Mouse (Mus musculus): ENCODE results near the gene Dgki. TPM values are rescaled to one million over a fixed set of nuclear protein-coding genes. Genes with fewer than 3 reads are reported as not detected.

Gene Dgki
- polyA plus RNA-seq (2014; fragmentation: Nextera tagmentation; extraction: Ambion mirVana): 0.92 and 0.97 TPM in 2 replicates

GRCm38 (mm10) chr6:37299562-37300390 lies at the start of gene Dgki:
TSS of gene Dgki (minus strand) at chr6:37300184.
- WGBS: under 1% methylated on average over 60 of the region's 65 CpGs
- Histone ChIP-seq H3K27me3 (ENCODE audit: control insufficient read depth, insufficient read depth, low read length) (peaks cover 48% of the 10 kb centered on the region), H3K36me3 (ENCODE audit: control insufficient read depth, insufficient read depth, low read length) (no peaks in the 10 kb centered on the region), H3K9ac (ENCODE audit: low read length) (peak within 1 kb of the TSS; percentile 57), H3K27ac (replicated peaks; ENCODE audit: low read depth, low read length) (no peak within 1 kb of the TSS), H3K4me1 (ENCODE audit: control insufficient read depth, insufficient read depth, low read length) (0 out of 2 replicates have a peak, but pooled peaks cover 4% of the 10 kb centered on the region), H3K4me2 (ENCODE audit: low read depth, severe bottlenecking) (peak within 1 kb of the TSS; percentile 99), H3K9me3 (ENCODE audit: control insufficient read depth, low read length) (no peaks in the 10 kb centered on the region), H3K4me3 (ENCODE audit: low read depth, low read length) (peak within 1 kb of the TSS; percentile 65)
- ATAC-seq (ENCODE audit: insufficient number of reproducible peaks, low FRiP score, low TSS enrichment, low read depth) (peak; percentile 86), DNase-seq (ENCODE audit: low spot score) (peak; percentile 74)

- WGBS: 84% methylated on average over 5 of the region's 5 CpGs
These were observed 47.6 kb upstream of the Dgki start for GRCm38 (mm10) chr6:37347606-37348005.

GRCm38 (mm10) chr6:37338055-37338454 lies 38.1 kb upstream of the Dgki start:
- Histone ChIP-seq H3K4me3 (ENCODE audit: low read depth, low read length) (no peak overlapping the region), H3K36me3 (ENCODE audit: control insufficient read depth, insufficient read depth, low read length) (0 out of 2 replicates have a peak, but pooled peaks cover 4% of the 10 kb centered on the region), H3K9ac (ENCODE audit: low read length) (no peak overlapping the region), H3K4me2 (ENCODE audit: low read depth, severe bottlenecking) (no peak overlapping the region), H3K27me3 (ENCODE audit: control insufficient read depth, insufficient read depth, low read length) (no peaks in the 10 kb centered on the region), H3K27ac (replicated peaks; ENCODE audit: low read depth, low read length) (no peak overlapping the region), H3K9me3 (ENCODE audit: control insufficient read depth, low read length) (no peaks in the 10 kb centered on the region), H3K4me1 (ENCODE audit: control insufficient read depth, insufficient read depth, low read length) (peaks cover 2% of the 10 kb centered on the region; the same call in 1 of the 2 replicates)
- 90% methylated on average over 5 of the region's 5 CpGs for WGBS
- no peak for ATAC-seq (ENCODE audit: insufficient number of reproducible peaks, low FRiP score, low TSS enrichment, low read depth)
- no peak for DNase-seq (ENCODE audit: low spot score)

More at GRCm38 (mm10) chr6:37347606-37348005, 47.6 kb upstream of the Dgki start:
- ATAC-seq (ENCODE audit: insufficient number of reproducible peaks, low FRiP score, low TSS enrichment, low read depth) (no peak), DNase-seq (ENCODE audit: low spot score) (no peak)
- H3K9me3 ChIP-seq (ENCODE audit: control insufficient read depth, low read length): no peaks in the 10 kb centered on the region; the same call in 1 of the 2 replicates
- H3K4me3 ChIP-seq (ENCODE audit: low read depth, low read length): no peak overlapping the region
- H3K9ac ChIP-seq (ENCODE audit: low read length): no peak overlapping the region
- no peak overlapping the region for H3K4me2 ChIP-seq (ENCODE audit: low read depth, severe bottlenecking)
- H3K36me3 ChIP-seq (ENCODE audit: control insufficient read depth, insufficient read depth, low read length): peaks cover 2% of the 10 kb centered on the region; the same call in 1 of the 2 replicates
- no peak overlapping the region for H3K27ac ChIP-seq (replicated peaks; ENCODE audit: low read depth, low read length)
- no peaks in the 10 kb centered on the region for H3K4me1 ChIP-seq (ENCODE audit: control insufficient read depth, insufficient read depth, low read length)
- H3K27me3 ChIP-seq (ENCODE audit: control insufficient read depth, insufficient read depth, low read length): no peaks in the 10 kb centered on the region

- Histone ChIP-seq H3K36me3 (ENCODE audit: control insufficient read depth, insufficient read depth, low read length) (peaks cover 8% of the 10 kb centered on the region; the same call in 1 of the 2 replicates), H3K27ac (replicated peaks; ENCODE audit: low read depth, low read length) (no peak overlapping the region), H3K4me2 (ENCODE audit: low read depth, severe bottlenecking) (no peak overlapping the region), H3K4me3 (ENCODE audit: low read depth, low read length) (no peak overlapping the region), H3K27me3 (ENCODE audit: control insufficient read depth, insufficient read depth, low read length) (no peaks in the 10 kb centered on the region), H3K9ac (ENCODE audit: low read length) (no peak overlapping the region), H3K9me3 (ENCODE audit: control insufficient read depth, low read length) (no peaks in the 10 kb centered on the region), H3K4me1 (ENCODE audit: control insufficient read depth, insufficient read depth, low read length) (peaks cover 4% of the 10 kb centered on the region; the same call in 1 of the 2 replicates)
- no peak for DNase-seq (ENCODE audit: low spot score)
- WGBS: 30% methylated on average over 5 of the region's 5 CpGs
- ATAC-seq (ENCODE audit: insufficient number of reproducible peaks, low FRiP score, low TSS enrichment, low read depth): no peak
These were observed 36.9 kb upstream of the Dgki start for GRCm38 (mm10) chr6:37336831-37337260.

- ATAC-seq (ENCODE audit: insufficient number of reproducible peaks, low FRiP score, low TSS enrichment, low read depth) (no peak), DNase-seq (ENCODE audit: low spot score) (no peak)
- H3K36me3 ChIP-seq (ENCODE audit: control insufficient read depth, insufficient read depth, low read length): peaks cover 10% of the 10 kb centered on the region; the same call in 1 of the 2 replicates
- no peak overlapping the region for H3K4me3 ChIP-seq (ENCODE audit: low read depth, low read length)
- no peak overlapping the region for H3K27ac ChIP-seq (replicated peaks; ENCODE audit: low read depth, low read length)
- H3K4me1 ChIP-seq (ENCODE audit: control insufficient read depth, insufficient read depth, low read length): peaks cover 4% of the 10 kb centered on the region; the same call in 1 of the 2 replicates
- H3K4me2 ChIP-seq (ENCODE audit: low read depth, severe bottlenecking): no peak overlapping the region
- H3K27me3 ChIP-seq (ENCODE audit: control insufficient read depth, insufficient read depth, low read length): no peaks in the 10 kb centered on the region
- H3K9ac ChIP-seq (ENCODE audit: low read length): no peak overlapping the region
- H3K9me3 ChIP-seq (ENCODE audit: control insufficient read depth, low read length): no peaks in the 10 kb centered on the region
- 78% methylated on average over 7 of the region's 7 CpGs for WGBS
These were observed 36.4 kb upstream of the Dgki start for GRCm38 (mm10) chr6:37336381-37336780.

- no peak for ATAC-seq (ENCODE audit: insufficient number of reproducible peaks, low FRiP score, low TSS enrichment, low read depth)
- 34% methylated on average over 10 of the region's 10 CpGs for WGBS
These were observed 32.9 kb upstream of the Dgki start for GRCm38 (mm10) chr6:37332846-37333245.

GRCm38 (mm10) chr6:37329901-37330864 lies 30.2 kb upstream of the Dgki start:
- Histone ChIP-seq H3K36me3 (ENCODE audit: control insufficient read depth, insufficient read depth, low read length) (peaks cover 8% of the 10 kb centered on the region; the same call in 1 of the 2 replicates), H3K27me3 (ENCODE audit: control insufficient read depth, insufficient read depth, low read length) (no peaks in the 10 kb centered on the region), H3K9ac (ENCODE audit: low read length) (no peak overlapping the region), H3K4me3 (ENCODE audit: low read depth, low read length) (no peak overlapping the region), H3K4me1 (ENCODE audit: control insufficient read depth, insufficient read depth, low read length) (peaks cover 11% of the 10 kb centered on the region), H3K27ac (replicated peaks; ENCODE audit: low read depth, low read length) (no peak overlapping the region), H3K4me2 (ENCODE audit: low read depth, severe bottlenecking) (no peak overlapping the region), H3K9me3 (ENCODE audit: control insufficient read depth, low read length) (no peaks in the 10 kb centered on the region)
- ATAC-seq (ENCODE audit: insufficient number of reproducible peaks, low FRiP score, low TSS enrichment, low read depth) (no peak), DNase-seq (ENCODE audit: low spot score) (no peak)
- WGBS: 51% methylated on average over 5 of the region's 5 CpGs

More at GRCm38 (mm10) chr6:37332846-37333245, 32.9 kb upstream of the Dgki start:
- Histone ChIP-seq H3K27me3 (ENCODE audit: control insufficient read depth, insufficient read depth, low read length) (no peaks in the 10 kb centered on the region), H3K4me3 (ENCODE audit: low read depth, low read length) (no peak overlapping the region), H3K27ac (replicated peaks; ENCODE audit: low read depth, low read length) (no peak overlapping the region), H3K4me2 (ENCODE audit: low read depth, severe bottlenecking) (no peak overlapping the region), H3K36me3 (ENCODE audit: control insufficient read depth, insufficient read depth, low read length) (peaks cover 10% of the 10 kb centered on the region; the same call in 1 of the 2 replicates), H3K9ac (ENCODE audit: low read length) (no peak overlapping the region), H3K9me3 (ENCODE audit: control insufficient read depth, low read length) (no peaks in the 10 kb centered on the region), H3K4me1 (ENCODE audit: control insufficient read depth, insufficient read depth, low read length) (peaks cover 9% of the 10 kb centered on the region; the same call in 1 of the 2 replicates)
- no peak for DNase-seq (ENCODE audit: low spot score)

GRCm38 (mm10) chr6:37329376-37329775 lies 29.4 kb upstream of the Dgki start:
- no peak overlapping the region for H3K4me2 ChIP-seq (ENCODE audit: low read depth, severe bottlenecking)
- WGBS: 67% methylated on average over 3 of the region's 3 CpGs
- H3K4me3 ChIP-seq (ENCODE audit: low read depth, low read length): no peak overlapping the region
- no peak overlapping the region for H3K27ac ChIP-seq (replicated peaks; ENCODE audit: low read depth, low read length)
- H3K4me1 ChIP-seq (ENCODE audit: control insufficient read depth, insufficient read depth, low read length): peaks cover 11% of the 10 kb centered on the region
- no peaks in the 10 kb centered on the region for H3K27me3 ChIP-seq (ENCODE audit: control insufficient read depth, insufficient read depth, low read length)
- DNase-seq (ENCODE audit: low spot score): no peak
- peaks cover 8% of the 10 kb centered on the region; the same call in 1 of the 2 replicates for H3K36me3 ChIP-seq (ENCODE audit: control insufficient read depth, insufficient read depth, low read length)
- H3K9ac ChIP-seq (ENCODE audit: low read length): no peak overlapping the region
- H3K9me3 ChIP-seq (ENCODE audit: control insufficient read depth, low read length): no peaks in the 10 kb centered on the region
- no peak for ATAC-seq (ENCODE audit: insufficient number of reproducible peaks, low FRiP score, low TSS enrichment, low read depth)

Measured in limb, embryonic 11.5 days (tissue).